Mouse (Mus musculus) embryonic facial prominence, embryonic 14.5 days (tissue): ENCODE data around the gene Arcn1. TPM values are rescaled to one million over a fixed set of nuclear protein-coding genes. Genes with fewer than 3 reads are reported as not detected.

Source experiments
- ATAC-seq: fragments of 200-750 bp; cut with Nextera tagmentation; 2 replicates; pipeline ENCODE4 v1.8.0; 2017; ENCODE audit warnings: low read depth, moderate number of reproducible peaks, moderate TSS enrichment
- DNase-seq: peaks from one replicate; pipeline ENCODE4 v3.0.0-alpha.2; 2015; ENCODE audit warnings: low spot score
- H3K27ac ChIP-seq: fragments of 300-500 bp; sonication (generic); replicated peaks from 2 replicates; pipeline ENCODE4 v1.5.1; 2014; ENCODE audit warnings: low read depth, mild to moderate bottlenecking, low read length, moderate library complexity
- H3K27me3 ChIP-seq: fragments of 300-500 bp; sonication (generic); replicated peaks from 2 replicates; pipeline ENCODE4 v1.6.1; 2014; ENCODE audit warnings: low read length; ENCODE audit not compliant: control insufficient read depth, insufficient read depth
- H3K36me3 ChIP-seq: fragments of 300-500 bp; sonication (generic); 2 replicates; pipeline ENCODE4 v1.6.1; 2014; ENCODE audit warnings: low read length, mixed read lengths; ENCODE audit not compliant: control insufficient read depth, insufficient read depth
- H3K4me1 ChIP-seq: fragments of 300-500 bp; sonication (generic); 2 replicates; pipeline ENCODE4 v1.6.1; 2014; ENCODE audit warnings: antibody characterized with exemption, low read length; ENCODE audit not compliant: control insufficient read depth, insufficient read depth
- H3K4me2 ChIP-seq: fragments of 300-500 bp; sonication (generic); 2 replicates; pipeline ENCODE4 v1.6.1; 2014; ENCODE audit warnings: low read depth, mild to moderate bottlenecking, low read length, moderate library complexity, mixed read lengths
- H3K4me3 ChIP-seq: fragments of 300-500 bp; sonication (generic); 2 replicates; pipeline ENCODE4 v1.5.1; 2014; ENCODE audit warnings: low read depth, mild to moderate bottlenecking, low read length
- H3K9ac ChIP-seq: fragments of 300-500 bp; sonication (generic); 2 replicates; pipeline ENCODE4 v1.6.1; 2014; ENCODE audit warnings: low read depth, mild to moderate bottlenecking, low read length, moderate library complexity, mixed read lengths
- H3K9me3 ChIP-seq: fragments of 300-500 bp; sonication (generic); 2 replicates; pipeline ENCODE4 v1.6.1; 2016; ENCODE audit warnings: low read length; ENCODE audit not compliant: control insufficient read depth
- WGBS: fragments of 180-500 bp; shearing (Covaris S2); extraction: QIAGEN DNeasy Blood & Tissue Kit; methylation state at CpG from one replicate; pipeline ENCODE4 v1.1.7; 2014; 5-methylcytosine and 5-hydroxymethylcytosine counted together
- polyA plus RNA-seq: library from polyadenylated mRNA; unstranded; fragments of >200 nt; fragmentation: Nextera tagmentation; extraction: Ambion mirVana; gene quantifications from 2 replicates; pipeline ENCODE4 v1.2.1, GENCODE M21; 2014

Gene Arcn1
- polyA plus RNA-seq, 1 experiment from 2014 or later, result 220 TPM

DNA sequence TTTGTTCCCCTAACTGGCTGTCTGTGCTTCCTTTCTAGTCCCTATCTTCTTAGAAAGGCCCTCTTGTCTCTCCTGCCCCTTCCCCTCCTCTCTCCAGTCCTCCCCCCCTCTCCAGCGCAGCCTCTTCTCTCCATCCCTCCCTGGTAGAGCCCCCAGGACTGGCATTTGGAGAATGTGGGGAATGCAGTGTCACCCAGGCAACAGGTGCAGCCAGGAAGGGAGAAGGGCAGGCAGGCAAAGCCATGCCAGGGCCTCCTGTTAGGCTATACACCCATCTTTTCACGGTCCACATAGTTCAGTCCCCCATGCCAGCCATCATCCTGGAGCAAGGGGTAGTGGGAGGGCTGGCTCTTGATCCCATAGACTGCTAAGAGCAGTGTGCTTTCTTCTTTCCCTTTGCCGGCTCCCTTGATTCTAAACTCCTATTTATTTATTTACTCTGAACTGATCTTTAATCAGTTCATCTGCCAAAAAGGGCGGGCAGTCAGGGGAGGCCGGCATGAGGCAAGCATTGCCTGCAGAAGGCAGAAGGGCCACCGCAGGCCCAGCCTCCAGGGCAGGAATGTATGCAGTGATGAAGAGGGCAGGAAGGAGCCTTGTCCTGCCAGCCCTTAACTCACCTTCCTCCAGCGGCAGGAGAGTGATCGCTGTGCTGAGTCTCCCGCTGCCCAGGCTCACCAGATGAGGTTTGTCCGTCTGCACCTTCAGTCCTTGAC, 41.1 kb downstream of the Arcn1 start:
- Histone ChIP-seq H3K9me3 (no peaks in the 10 kb centered on the region), H3K36me3 (peaks cover 16% of the 10 kb centered on the region), H3K4me1 (peaks cover 27% of the 10 kb centered on the region), H3K27ac (no peak overlapping the region; the same call in 1 of the 2 replicates), H3K9ac (no peak overlapping the region; the same call in 1 of the 2 replicates), H3K4me3 (no peak overlapping the region), H3K27me3 (no peaks in the 10 kb centered on the region), H3K4me2 (no peak overlapping the region)
- peak; percentile 58 for DNase-seq
- ATAC-seq, result 0 out of 2 replicates have a peak, but pooled peaks have one; percentile 4
- WGBS, result 27% methylated on average over 10 of the region's 10 CpGs

DNA sequence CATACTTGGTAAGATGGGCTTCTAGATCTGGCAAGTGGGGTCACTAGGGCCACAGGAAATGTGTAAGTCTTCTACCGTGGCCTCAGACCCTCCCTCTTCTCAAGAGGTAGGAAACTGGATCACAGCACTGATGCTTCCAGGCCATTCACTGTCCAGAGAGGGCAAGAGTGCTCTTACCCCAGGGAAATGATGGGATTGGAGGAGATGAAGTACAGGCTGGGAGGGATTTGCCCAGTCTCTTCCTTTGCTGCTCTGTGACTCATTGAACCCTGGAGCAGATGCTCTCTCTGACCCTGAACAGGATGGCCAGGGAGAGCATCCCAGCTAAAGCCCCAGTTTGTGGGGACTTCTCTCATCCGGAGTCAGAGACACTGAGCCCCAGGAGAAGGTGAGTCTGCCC, 43.0 kb downstream of the Arcn1 start:
- WGBS, result 30% methylated on average over 2 of the region's 2 CpGs
- Histone ChIP-seq H3K4me1 (peaks cover 38% of the 10 kb centered on the region), H3K4me2 (no peak overlapping the region), H3K27ac (peak overlapping the region; percentile 84; the same call in 1 of the 2 replicates), H3K36me3 (peaks cover 16% of the 10 kb centered on the region), H3K9me3 (no peaks in the 10 kb centered on the region), H3K27me3 (no peaks in the 10 kb centered on the region), H3K9ac (no peak overlapping the region), H3K4me3 (no peak overlapping the region)
- no peak for ATAC-seq
- no peak for DNase-seq

GRCm38 (mm10) chr9:44724223-44724622, 43.4 kb downstream of the Arcn1 start:
- Histone ChIP-seq H3K4me3 (no peak overlapping the region), H3K4me1 (peaks cover 42% of the 10 kb centered on the region), H3K27ac (peak overlapping the region; percentile 84), H3K4me2 (no peak overlapping the region), H3K9me3 (no peaks in the 10 kb centered on the region), H3K27me3 (no peaks in the 10 kb centered on the region), H3K9ac (no peak overlapping the region), H3K36me3 (peaks cover 16% of the 10 kb centered on the region)
- ATAC-seq (no peak), DNase-seq (peak; percentile 62)
- WGBS, result 51% methylated on average over 6 of the region's 6 CpGs

DNA sequence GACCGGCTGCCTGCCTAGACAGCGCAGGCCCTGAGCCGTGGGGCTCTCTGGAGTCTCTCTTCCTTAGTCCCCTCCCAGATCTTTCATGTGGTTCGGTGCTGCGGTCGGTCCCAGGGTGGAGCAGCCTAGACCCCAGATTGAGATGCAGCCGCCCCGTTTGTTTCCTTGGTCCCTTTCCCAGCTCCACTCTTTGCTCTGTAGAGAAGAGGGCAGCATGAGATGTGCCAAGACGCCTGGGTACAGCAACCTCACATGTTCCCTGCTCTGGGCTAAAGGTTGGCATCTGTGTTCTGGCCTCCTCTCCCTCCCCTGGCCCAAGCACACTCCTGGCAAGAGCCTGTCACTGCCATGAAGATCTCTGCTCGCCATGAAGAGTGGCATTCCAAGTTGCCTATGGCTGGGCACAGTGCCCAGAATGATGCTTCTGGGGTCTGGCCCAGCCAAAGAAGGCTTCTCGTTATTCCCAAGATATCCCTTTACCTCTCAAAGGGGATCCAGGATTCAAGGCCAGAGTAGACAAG, 44.1 kb downstream of the Arcn1 start:
- no peak for ATAC-seq
- H3K9ac ChIP-seq, result 0 out of 2 replicates have a peak overlapping the region, but pooled peaks have one; percentile 42
- no peaks in the 10 kb centered on the region for H3K9me3 ChIP-seq
- H3K4me1 ChIP-seq, result peaks cover 42% of the 10 kb centered on the region
- no peaks in the 10 kb centered on the region for H3K27me3 ChIP-seq
- H3K4me3 ChIP-seq, result no peak overlapping the region
- peaks cover 16% of the 10 kb centered on the region for H3K36me3 ChIP-seq
- peak; percentile 67 for DNase-seq
- peak overlapping the region; percentile 84 for H3K27ac ChIP-seq
- WGBS, result 36% methylated on average over 11 of the region's 11 CpGs
- no peak overlapping the region for H3K4me2 ChIP-seq

DNA sequence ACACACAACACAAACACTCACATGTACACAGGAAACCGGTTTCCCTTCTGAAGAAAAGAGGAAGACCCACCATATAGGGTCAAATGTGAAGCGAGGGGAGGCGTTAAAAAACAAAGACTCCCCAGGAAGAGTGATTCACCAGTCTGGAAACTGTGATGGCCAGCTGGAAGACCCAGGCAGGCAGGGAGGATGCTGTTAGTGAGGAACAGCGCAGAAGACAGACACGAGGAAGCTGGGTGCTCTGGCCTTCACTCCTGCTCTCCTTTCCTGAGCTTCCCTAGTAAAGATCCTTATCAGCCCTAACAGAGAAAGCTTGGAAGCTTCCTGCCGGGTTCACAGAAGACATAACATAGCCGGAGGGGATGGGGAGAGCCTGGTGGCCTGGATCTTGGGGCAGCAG, 44.6 kb downstream of the Arcn1 start:
- 46% methylated on average over 7 of the region's 7 CpGs for WGBS
- Histone ChIP-seq H3K27me3 (no peaks in the 10 kb centered on the region), H3K4me2 (no peak overlapping the region), H3K9ac (0 out of 2 replicates have a peak overlapping the region, but pooled peaks have one; percentile 42), H3K27ac (peak overlapping the region; percentile 84), H3K36me3 (peaks cover 18% of the 10 kb centered on the region), H3K4me3 (no peak overlapping the region), H3K9me3 (no peaks in the 10 kb centered on the region), H3K4me1 (peaks cover 42% of the 10 kb centered on the region)
- DNase-seq, result no peak
- no peak for ATAC-seq

- Histone ChIP-seq H3K27ac (peak overlapping the region; percentile 84), H3K4me1 (peaks cover 42% of the 10 kb centered on the region)
- 69% methylated on average over 7 of the region's 7 CpGs for WGBS
Observed at GRCm38 (mm10) chr9:44722575-44722974, 45.1 kb downstream of the Arcn1 start.

GRCm38 (mm10) chr9:44721877-44722186, 45.8 kb downstream of the Arcn1 start:
- no peak for DNase-seq
- H3K27me3 ChIP-seq, result no peaks in the 10 kb centered on the region
- H3K4me1 ChIP-seq, result peaks cover 42% of the 10 kb centered on the region
- no peak for ATAC-seq
- H3K9me3 ChIP-seq, result no peaks in the 10 kb centered on the region
- peaks cover 23% of the 10 kb centered on the region for H3K36me3 ChIP-seq
- WGBS, result 70% methylated on average over 3 of the region's 3 CpGs
- peak overlapping the region; percentile 44; the same call in 1 of the 2 replicates for H3K27ac ChIP-seq
- H3K4me2 ChIP-seq, result peak overlapping the region; percentile 78
- peak overlapping the region; percentile 80; the same call in 1 of the 2 replicates for H3K9ac ChIP-seq
- peak overlapping the region; percentile 62; the same call in 1 of the 2 replicates for H3K4me3 ChIP-seq

More at GRCm38 (mm10) chr9:44722575-44722974, 45.1 kb downstream of the Arcn1 start:
- ATAC-seq, result no peak
- peaks cover 21% of the 10 kb centered on the region for H3K36me3 ChIP-seq
- H3K4me2 ChIP-seq, result no peak overlapping the region
- no peaks in the 10 kb centered on the region for H3K9me3 ChIP-seq
- no peak overlapping the region for H3K9ac ChIP-seq
- no peak overlapping the region for H3K4me3 ChIP-seq
- no peak for DNase-seq
- H3K27me3 ChIP-seq, result no peaks in the 10 kb centered on the region

GRCm38 (mm10) chr9:44721154-44721876, 46.3 kb downstream of the Arcn1 start:
- under 1% methylated on average over 29 of the region's 40 CpGs for WGBS
- peak; percentile 82 for ATAC-seq
- Histone ChIP-seq H3K27me3 (no peaks in the 10 kb centered on the region), H3K4me2 (peak overlapping the region; percentile 78), H3K4me1 (peaks cover 36% of the 10 kb centered on the region), H3K9ac (peak overlapping the region; percentile 80), H3K4me3 (peak overlapping the region; percentile 62), H3K9me3 (no peaks in the 10 kb centered on the region), H3K36me3 (peaks cover 22% of the 10 kb centered on the region; the same call in 1 of the 2 replicates), H3K27ac (peak overlapping the region; percentile 67)
- DNase-seq, result peak; percentile 91
